Mouse (Mus musculus): ENCODE data around the gene Zmym3. TPM values are rescaled to one million over a fixed set of nuclear protein-coding genes. Genes with fewer than 3 reads are reported as not detected.

Zmym3 gene
- 63.6 and 69.8 TPM in 2 replicates for total RNA-seq (2021)
- long read RNA-seq, experiment 1, partial matches to known transcripts: 12 of 31 reads
- long read RNA-seq, experiment 1, other reads (novel, unspliced or antisense): 17 of 31 reads
- long read RNA-seq, experiment 2, partial matches to known transcripts: 3 of 16 reads
- long read RNA-seq, experiment 2, other reads (novel, unspliced or antisense): 12 of 16 reads

GRCm38 (mm10) chrX:101420700-101421095 lies at the start of gene Zmym3:
Gene Zmym3, minus strand, starts transcription at chrX:101420849.
- peak; percentile 41 for DNase-seq

DNA sequence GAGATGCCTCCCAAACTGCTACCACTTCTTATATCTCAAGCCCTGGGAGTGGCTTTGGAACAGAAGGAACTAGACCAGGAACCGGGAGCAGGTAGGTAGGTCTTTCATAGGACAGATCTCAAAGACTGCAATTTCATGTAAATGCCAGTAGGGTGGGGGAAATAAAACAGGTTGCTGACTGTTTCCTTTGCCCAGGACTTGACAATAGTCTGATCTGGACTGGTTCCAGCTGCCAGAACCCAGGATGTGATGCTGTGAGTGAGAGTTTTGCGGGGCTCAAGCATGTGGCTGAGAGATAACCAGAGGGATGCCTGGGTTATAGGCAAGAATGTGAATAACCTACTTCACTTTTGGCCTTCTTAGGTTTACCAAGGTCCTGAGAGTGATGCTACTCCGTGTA lies 30.9 kb upstream of the Zmym3 start:
- DNase-seq: no peak

- DNase-seq: no peak
Measured at GRCm38 (mm10) chrX:101451147-101451546, 30.5 kb upstream of the Zmym3 start.

DNA sequence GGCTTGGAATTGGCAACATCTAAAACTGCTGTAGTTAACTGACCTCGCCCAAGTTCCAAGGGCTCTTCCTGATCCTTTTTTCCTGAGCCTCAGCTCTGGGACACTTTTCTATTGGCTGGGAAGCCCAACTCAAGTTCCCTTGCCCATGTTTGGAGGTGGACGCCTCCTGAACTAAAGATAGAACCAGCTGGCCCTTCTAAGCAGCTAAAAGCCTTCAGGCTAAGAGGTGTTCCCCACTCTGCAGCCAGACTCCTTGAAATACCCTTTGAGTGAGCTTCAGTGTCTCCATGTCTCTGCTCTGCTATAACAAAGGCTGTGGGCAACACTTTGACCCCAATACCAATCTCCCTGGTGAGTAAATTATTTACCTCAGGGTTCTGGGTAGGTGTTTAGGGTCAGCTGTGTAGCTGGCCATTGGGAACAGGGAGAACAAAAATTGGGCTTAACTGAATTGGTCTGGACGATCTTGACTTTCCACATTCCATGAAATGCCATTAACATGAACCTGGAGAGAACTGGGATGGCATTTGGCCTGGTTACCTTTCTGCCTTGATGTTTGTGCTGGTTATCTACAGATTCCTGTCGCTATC lies 28.3 kb upstream of the Zmym3 start, which contains the start of gene Itgb1bp2:
TSS of gene Itgb1bp2 (plus strand) at position 203 of the 590 bp plus-strand sequence.
- no peak for DNase-seq

DNA sequence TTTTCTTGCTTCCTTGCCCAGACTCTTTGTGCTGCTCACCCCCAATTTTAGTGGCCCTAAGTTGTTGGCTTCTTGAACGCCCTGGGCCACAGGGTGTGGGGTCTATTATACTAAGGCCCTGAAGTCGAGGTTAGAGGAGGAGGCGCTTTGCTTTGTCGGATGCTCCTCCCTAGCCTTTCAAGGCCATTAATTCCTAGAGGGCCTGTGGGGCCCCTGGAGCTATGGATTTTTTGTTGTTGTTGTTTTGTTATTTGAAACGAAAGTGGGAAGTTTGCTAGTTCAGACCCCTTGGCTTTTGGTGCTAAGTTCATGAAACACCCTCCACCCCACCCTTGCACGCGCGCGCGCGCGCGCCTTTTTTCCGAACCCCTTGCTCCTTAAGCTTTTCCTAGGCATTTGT lies 9.3 kb upstream of the Zmym3 start:
- DNase-seq: no peak

DNA sequence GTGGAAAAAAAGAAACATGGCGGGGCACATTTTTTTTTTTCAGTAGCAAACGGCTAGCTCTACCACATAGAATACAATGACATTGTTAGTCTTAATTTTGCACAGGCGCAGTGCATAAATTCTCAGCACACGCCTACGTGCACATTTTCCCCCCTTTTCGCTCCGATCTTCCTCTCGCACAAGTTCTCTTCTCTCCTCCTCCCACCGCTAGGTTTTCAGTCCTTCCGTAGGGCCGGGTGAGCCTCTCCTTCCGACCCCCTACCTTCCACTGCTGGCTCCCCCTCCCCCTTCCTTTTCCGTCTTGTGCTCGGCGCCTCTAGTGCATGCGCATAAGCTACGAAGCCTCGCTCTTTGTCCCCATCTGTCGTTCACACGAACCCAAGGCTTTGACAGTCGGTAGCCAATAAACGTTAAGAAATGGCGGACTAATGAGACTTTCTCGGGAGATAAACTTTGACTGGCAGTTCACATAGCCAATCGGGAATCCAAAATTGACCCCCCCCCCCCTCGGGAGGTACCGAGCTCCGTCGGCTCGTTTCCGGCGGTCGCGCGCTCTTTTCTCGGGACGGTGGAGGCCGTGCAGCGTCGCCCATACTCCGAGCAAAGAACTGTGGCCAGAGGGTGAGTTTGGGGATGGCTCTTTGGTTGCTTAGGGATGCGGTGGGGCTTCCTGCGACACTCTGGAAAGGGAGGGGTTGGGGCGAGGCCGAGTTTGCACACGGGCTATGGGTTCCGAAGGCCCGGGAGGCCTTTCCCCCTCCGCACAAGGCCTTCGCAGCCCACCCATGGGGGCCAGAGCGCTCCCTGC lies 8.7 kb upstream of the Zmym3 start, which contains the start of gene Nono:
TSS of gene Nono (plus strand) at position 177 of the 808 bp plus-strand sequence.
- peak; percentile 89 for DNase-seq

DNA sequence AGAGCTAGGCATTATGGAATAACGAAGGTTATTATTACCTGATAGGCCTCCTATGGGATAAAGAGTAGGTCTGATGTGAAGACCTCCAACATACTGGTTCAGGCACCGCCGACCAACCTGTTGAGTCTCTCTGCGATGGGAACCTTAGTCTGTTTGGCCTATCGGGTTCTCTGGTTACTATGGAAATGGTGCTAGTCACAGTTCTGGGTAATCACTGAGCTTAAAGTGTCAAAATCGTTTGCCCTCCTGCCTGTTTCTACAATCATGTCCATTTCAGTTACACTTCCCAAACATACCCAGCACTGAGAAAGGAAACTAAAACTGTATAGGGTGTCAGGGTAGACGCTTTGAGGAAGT lies 8.1 kb upstream of the Zmym3 start:
- DNase-seq: no peak

- DNase-seq: peak; percentile 71
Measured at GRCm38 (mm10) chrX:101427774-101428173, 7.1 kb upstream of the Zmym3 start.

DNA sequence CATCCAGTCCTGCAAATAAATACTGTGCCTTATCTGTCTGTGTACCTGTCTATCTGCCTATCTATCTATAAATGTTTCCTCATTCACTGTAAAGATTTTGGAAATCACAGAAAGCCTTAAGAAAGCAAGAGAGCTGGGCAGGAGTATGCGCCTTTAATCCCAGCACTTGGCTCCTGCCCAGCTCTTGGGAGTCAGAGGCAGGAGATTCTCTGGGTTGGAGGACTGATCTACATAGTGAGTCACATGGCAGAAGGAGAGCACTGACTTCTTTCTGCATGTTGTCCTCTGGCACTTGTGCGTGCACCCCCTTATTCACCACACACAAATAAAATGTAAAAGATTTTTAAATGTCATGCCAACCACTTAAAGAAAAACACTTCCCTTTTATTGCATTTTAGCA lies 2.8 kb upstream of the Zmym3 start:
- DNase-seq: peak; percentile 68

GRCm38 (mm10) chrX:101419725-101420699 lies 637 bp downstream of the Zmym3 start:
- peak; percentile 93 for DNase-seq

DNA sequence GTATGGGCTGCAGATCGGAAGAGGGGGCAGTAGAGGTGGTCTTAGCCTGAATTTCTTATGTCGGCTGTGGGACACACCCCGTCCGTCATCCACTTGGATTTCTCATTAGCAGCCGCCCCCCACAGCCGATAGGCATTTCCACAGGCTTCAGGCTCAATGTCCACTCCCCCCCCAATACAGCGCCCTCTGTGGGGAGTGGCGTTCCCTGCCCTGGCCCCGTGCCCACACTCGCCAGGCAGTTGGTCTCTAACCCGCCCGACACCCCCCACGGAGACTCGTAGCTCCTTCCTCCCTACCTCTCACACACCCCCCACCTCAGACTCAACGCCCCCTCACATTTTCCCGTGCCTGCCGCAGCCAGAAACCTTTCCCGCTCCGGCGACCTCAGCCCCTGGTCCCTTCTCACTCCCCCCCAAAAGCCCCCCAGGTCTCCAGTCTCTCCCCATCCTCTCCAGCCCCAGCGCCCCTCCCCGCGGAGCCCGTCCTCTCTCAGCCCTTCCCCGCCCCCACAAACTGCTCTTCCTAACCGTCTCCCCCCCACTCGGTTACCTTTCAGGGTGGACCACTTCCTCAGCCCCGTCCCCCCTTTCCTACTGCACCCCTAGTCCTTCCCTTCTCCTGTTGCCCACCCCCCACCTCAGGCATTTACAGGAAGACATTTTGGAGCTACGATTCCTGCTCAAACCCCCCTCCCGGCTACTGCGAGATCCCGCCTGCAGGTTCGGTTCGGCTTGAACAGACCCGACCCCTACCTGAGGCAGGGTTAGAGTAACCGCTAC lies 1.5 kb downstream of the Zmym3 start:
- peak; percentile 83 for DNase-seq

DNA sequence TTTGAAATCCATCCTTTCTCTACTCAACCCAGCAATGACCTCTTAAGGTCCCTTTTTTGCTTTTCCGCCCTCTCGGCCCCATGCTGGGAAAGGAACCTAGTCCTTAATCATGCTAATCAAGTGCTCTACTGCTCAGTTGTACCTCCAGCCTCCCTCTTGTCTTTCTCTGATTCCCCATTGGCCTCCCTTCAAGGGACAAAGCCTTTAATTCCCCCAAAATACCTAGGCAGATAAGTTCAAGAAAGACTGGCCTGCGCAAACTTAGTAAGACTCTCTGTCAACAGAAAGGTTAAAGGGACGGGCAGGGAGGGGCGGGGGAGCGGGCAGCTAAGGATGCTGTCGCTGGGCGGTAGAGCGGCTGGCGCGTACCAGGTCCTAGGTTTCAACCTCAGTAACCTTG lies 24.2 kb downstream of the Zmym3 start:
- DNase-seq: no peak

DNA sequence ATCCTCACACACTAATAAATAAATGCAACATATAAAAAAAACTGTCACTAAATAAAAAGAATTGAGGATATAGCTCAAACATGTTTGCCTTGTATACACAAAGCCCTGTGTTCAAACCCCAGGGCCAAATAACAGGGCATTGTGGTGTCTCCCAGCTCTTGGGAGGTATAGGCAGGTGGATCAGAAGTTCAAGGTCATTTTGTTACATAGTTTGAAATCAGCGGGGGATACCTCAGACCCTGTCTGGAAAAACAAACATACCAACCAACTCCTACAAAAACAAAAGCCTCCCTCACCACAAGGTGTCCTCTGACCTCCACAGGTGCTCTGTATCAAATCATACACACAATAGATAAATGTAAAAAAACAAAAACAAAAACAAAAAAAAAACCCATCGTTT lies 26.3 kb downstream of the Zmym3 start:
- no peak for DNase-seq

- no peak for DNase-seq
Measured at GRCm38 (mm10) chrX:101388866-101389537, 31.6 kb downstream of the Zmym3 start.

DNA sequence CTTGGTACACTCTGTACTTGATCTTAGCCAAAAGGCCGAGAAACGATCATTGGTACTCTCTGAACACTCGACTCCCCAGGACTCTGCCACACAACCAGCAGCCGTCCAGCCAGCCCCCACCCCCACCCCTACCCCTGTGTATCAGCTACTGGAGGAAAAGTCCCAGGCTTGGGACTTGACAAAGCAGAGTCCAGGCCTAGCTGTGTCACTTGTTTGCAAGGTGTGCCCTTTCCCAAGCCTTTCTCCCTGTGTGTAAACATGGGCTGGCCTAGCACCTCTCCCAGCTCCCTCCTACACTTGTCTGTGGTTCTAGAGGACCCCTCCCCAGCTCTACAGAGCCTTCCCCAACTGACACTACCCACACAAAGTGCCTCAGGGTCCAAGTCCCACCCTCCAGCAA lies 34.4 kb downstream of the Zmym3 start:
- no peak for DNase-seq

GRCm38 (mm10) chrX:101384439-101385137 lies 36.1 kb downstream of the Zmym3 start:
- DNase-seq: no peak

- no peak for DNase-seq
Measured at GRCm38 (mm10) chrX:101383455-101383854, 37.2 kb downstream of the Zmym3 start.

- no peak for DNase-seq
Measured at GRCm38 (mm10) chrX:101379744-101380143, 40.9 kb downstream of the Zmym3 start.

- no peak for DNase-seq
Measured at GRCm38 (mm10) chrX:101377076-101377475, 43.6 kb downstream of the Zmym3 start.
